Mouse (Mus musculus) lung, postnatal 0 days (tissue): ENCODE results near the gene Zmat5. TPM values are rescaled to one million over a fixed set of nuclear protein-coding genes. Genes with fewer than 3 reads are reported as not detected.
A peak's percentile ranks its signal among the peaks of the same experiment; 100 is the strongest.

Experiments
- ATAC-seq: fragments of 200-750 bp; cut with Nextera tagmentation; 2 replicates; pipeline ENCODE4 v1.8.0; 2017; ENCODE audit warnings: moderate library complexity
- DNase-seq: peaks from one replicate; pipeline ENCODE4 v3.0.0-alpha.2; 2016; ENCODE audit warnings: low spot score
- H3K27ac ChIP-seq: fragments of 300-500 bp; sonication (generic); 2 replicates; pipeline ENCODE4 v1.5.1; 2014; ENCODE audit warnings: antibody characterized with exemption, mild to moderate bottlenecking, low read length, mixed read lengths
- H3K27me3 ChIP-seq: fragments of 300-500 bp; sonication (generic); replicated peaks from 2 replicates; pipeline ENCODE4 v1.6.1; 2014; ENCODE audit warnings: low read length, mixed read lengths; ENCODE audit not compliant: insufficient read depth
- H3K36me3 ChIP-seq: fragments of 300-500 bp; sonication (generic); 2 replicates; pipeline ENCODE4 v1.6.1; 2014; ENCODE audit warnings: low read length, mixed read lengths; ENCODE audit not compliant: insufficient read depth
- H3K4me1 ChIP-seq: fragments of 300-500 bp; sonication (generic); 2 replicates; pipeline ENCODE4 v1.6.1; 2014; ENCODE audit warnings: antibody characterized with exemption, low read depth, low read length, mixed read lengths; ENCODE audit not compliant: insufficient read depth
- H3K4me2 ChIP-seq: fragments of 300-500 bp; sonication (generic); replicated peaks from 2 replicates; pipeline ENCODE4 v1.6.1; 2014; ENCODE audit warnings: low read depth, mild to moderate bottlenecking, low read length, moderate library complexity, mixed read lengths
- H3K4me3 ChIP-seq: fragments of 300-500 bp; sonication (generic); 2 replicates; pipeline ENCODE4 v1.5.1; 2014; ENCODE audit warnings: low read depth, low read length
- H3K9ac ChIP-seq: fragments of 300-500 bp; sonication (generic); replicated peaks from 2 replicates; pipeline ENCODE4 v1.6.1; 2014; ENCODE audit warnings: low read depth, mild to moderate bottlenecking
- H3K9me3 ChIP-seq: fragments of 300-500 bp; sonication (generic); 2 replicates; pipeline ENCODE4 v1.6.1; 2016; ENCODE audit warnings: low read length, mixed read lengths
- CTCF ChIP-seq: IDR thresholded peaks from 2 replicates; pipeline ENCODE4 v1.5.1; 2016; ENCODE audit warnings: antibody characterized with exemption, mild to moderate bottlenecking
- EP300 ChIP-seq: IDR thresholded peaks from 2 replicates; pipeline ENCODE4 v1.6.1; 2016; ENCODE audit warnings: antibody characterized with exemption, mild to moderate bottlenecking, control low read depth
- WGBS: fragments of 180-500 bp; shearing (Covaris S2); extraction: QIAGEN DNeasy Blood & Tissue Kit; methylation state at CpG from one replicate; pipeline ENCODE4 v1.1.7; 2014; 5-methylcytosine and 5-hydroxymethylcytosine counted together
- polyA plus RNA-seq: library from polyadenylated mRNA; unstranded; fragments of >200 nt; fragmentation: Nextera tagmentation; extraction: Ambion mirVana; gene quantifications from 2 replicates; pipeline ENCODE4 v1.2.1, GENCODE M21; 2015

The Zmat5 gene
- polyA plus RNA-seq, result 63.7 and 67.2 TPM in 2 replicates

- ATAC-seq, result peak; percentile 98
Observed at GRCm38 (mm10) chr11:4704072-4704964, at the start of gene Zmat5, which contains the start of gene Uqcr10. Gene Zmat5, plus strand, starts transcription at chr11:4704678. Gene Uqcr10, minus strand, starts transcription at chr11:4704342.

DNA sequence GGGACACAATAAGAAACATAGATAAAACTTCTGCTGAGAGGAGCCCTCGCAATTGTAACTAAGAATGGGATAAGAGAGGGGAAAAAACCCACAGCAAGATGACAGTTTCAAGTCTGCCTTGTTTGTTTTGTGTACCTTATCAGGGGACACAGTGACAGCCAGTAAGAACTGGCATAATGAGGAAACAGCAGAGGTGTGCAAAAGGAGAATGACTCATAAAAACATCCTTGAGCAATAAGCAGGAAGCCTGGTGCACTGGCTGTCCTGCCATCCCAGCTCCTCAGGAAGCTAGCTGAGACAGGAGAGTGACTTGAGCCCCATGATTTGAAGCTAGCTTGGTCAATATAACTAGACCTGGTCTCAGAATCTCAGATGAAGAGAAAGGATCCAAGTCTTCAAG lies 44.7 kb upstream of the Zmat5 start:
- no peaks in the 10 kb centered on the region for H3K9me3 ChIP-seq
- no peak for DNase-seq
- no peak overlapping the region for H3K4me2 ChIP-seq
- no peak overlapping the region for H3K9ac ChIP-seq
- H3K36me3 ChIP-seq, result 0 out of 2 replicates have a peak, but pooled peaks cover 19% of the 10 kb centered on the region
- no peaks in the 10 kb centered on the region for H3K27me3 ChIP-seq
- ATAC-seq, result no peak
- no peak overlapping the region for H3K27ac ChIP-seq
- no peak overlapping the region for H3K4me3 ChIP-seq
- TF ChIP-seq EP300 (no peak), CTCF (no peak)
- H3K4me1 ChIP-seq, result no peaks in the 10 kb centered on the region
- WGBS, result 88% methylated on average over 1 of the region's 1 CpGs

More at GRCm38 (mm10) chr11:4704072-4704964, at the start of gene Zmat5, which contains the start of gene Uqcr10:
- H3K27ac ChIP-seq, result peak within 1 kb of the TSS; percentile 34
- peaks cover 5% of the 10 kb centered on the region; the same call in 1 of the 2 replicates for H3K4me1 ChIP-seq
- TF ChIP-seq CTCF, result no peak
- no peaks in the 10 kb centered on the region for H3K9me3 ChIP-seq
- H3K27me3 ChIP-seq, result no peaks in the 10 kb centered on the region
- WGBS, result under 1% methylated on average over 47 of the region's 47 CpGs
- no peaks in the 10 kb centered on the region for H3K36me3 ChIP-seq
- peak within 1 kb of the TSS; percentile 79 for H3K9ac ChIP-seq
- peak; percentile 98 for DNase-seq
- peak within 1 kb of the TSS; percentile 72 for H3K4me2 ChIP-seq
- H3K4me3 ChIP-seq, result peak within 1 kb of the TSS; percentile 67

DNA sequence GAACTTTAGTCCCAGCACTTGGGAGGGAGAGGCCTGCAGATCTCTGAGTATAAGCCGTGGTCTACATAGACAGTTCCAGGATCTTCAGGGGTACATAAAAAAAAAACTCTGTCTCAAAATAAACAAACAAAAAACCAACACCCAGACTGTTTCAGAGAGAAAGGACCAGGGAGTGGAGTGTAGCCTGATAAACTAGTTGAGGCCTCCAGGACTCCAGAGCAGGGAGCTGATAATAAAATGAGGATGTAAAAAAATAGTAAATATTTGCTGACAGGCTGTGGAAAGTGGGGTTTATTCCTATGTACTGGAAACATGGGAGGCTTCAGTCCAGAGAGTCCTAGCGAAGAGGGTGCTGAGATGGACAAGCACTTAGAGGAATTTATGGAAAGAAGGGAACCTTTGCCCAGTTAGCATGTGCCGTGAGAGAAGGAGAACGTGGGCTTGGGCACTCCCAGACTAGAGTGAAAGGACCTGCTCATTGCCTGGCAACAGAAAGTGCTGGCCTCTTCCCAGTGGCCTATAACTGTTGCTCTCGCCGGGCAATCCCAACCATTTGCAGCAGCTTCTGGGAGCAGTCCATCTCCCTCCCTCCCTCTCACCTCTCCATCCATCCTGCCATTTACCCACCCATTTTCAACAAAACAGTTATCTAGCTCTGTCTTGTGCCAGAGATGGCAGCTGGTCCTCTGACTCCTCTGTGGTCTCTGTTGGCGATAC lies 44.0 kb upstream of the Zmat5 start:
- Histone ChIP-seq H3K4me3 (no peak overlapping the region), H3K4me2 (no peak overlapping the region), H3K4me1 (no peaks in the 10 kb centered on the region), H3K27ac (no peak overlapping the region), H3K36me3 (0 out of 2 replicates have a peak, but pooled peaks cover 19% of the 10 kb centered on the region), H3K9ac (no peak overlapping the region), H3K9me3 (no peaks in the 10 kb centered on the region), H3K27me3 (no peaks in the 10 kb centered on the region)
- no peak for ATAC-seq
- WGBS, result 71% methylated on average over 7 of the region's 7 CpGs
- DNase-seq, result no peak
- no peak for TF ChIP-seq CTCF
- TF ChIP-seq EP300, result no peak

DNA sequence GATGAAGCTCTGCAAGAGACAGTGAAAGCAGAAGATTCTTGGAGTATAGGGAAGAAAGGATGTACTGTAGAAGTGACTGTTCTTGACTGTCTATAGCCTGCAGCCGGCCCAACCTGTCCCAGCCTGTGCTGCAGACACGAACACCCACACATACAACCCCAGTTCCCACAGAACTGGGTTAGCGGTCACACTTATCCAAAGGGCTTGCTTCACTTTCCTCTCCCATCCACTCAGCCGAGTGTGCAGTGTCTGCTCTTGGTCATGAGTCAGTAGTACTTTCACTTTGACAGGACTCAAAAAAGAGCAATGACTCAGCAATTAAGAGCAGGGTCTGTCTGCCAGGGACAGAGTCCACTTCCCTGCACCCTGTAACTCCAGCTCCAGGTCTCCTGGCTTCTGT lies 43.2 kb upstream of the Zmat5 start:
- no peak overlapping the region for H3K4me2 ChIP-seq
- no peaks in the 10 kb centered on the region for H3K4me1 ChIP-seq
- no peaks in the 10 kb centered on the region for H3K9me3 ChIP-seq
- no peak overlapping the region for H3K9ac ChIP-seq
- 61% methylated on average over 4 of the region's 4 CpGs for WGBS
- 0 out of 2 replicates have a peak overlapping the region, but pooled peaks have one; percentile 1 for H3K27ac ChIP-seq
- ATAC-seq, result peak; percentile 64
- H3K27me3 ChIP-seq, result no peaks in the 10 kb centered on the region
- peak; percentile 64 for DNase-seq
- no peak for TF ChIP-seq CTCF
- TF ChIP-seq EP300, result no peak
- no peak overlapping the region for H3K4me3 ChIP-seq
- 0 out of 2 replicates have a peak, but pooled peaks cover 15% of the 10 kb centered on the region for H3K36me3 ChIP-seq

DNA sequence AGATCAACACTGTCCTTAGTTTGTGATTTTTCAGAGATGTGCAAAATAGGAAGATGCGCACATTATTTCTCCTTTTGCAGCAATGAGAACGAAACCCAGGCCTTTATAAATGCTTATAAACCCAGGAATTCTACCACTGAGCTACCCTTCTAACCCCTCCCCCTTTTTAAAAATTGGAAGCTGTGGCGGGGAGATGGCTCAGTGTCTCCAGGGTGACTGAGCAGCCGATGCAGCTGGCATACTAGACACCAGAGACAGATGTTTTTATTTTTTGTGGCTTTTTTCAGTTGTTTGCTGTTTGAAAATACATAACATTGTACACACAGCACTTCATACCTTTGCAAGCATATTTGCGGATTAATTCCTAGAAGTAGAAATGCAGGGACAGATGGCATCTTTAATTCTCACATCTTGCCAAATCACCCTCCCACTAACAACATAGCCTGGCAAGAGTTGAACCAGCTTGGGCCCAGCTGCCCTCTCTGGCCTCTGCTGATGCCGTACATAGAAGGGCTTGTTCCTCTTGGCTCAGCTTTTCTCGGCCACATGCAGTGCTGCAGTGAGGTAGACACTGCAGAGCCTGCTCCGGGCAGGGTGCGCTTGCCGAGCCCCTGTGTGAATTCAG lies 42.5 kb upstream of the Zmat5 start:
- no peak overlapping the region for H3K4me3 ChIP-seq
- no peak overlapping the region for H3K27ac ChIP-seq
- H3K4me2 ChIP-seq, result no peak overlapping the region
- ATAC-seq, result peak; percentile 80
- no peak overlapping the region for H3K9ac ChIP-seq
- H3K9me3 ChIP-seq, result no peaks in the 10 kb centered on the region
- H3K4me1 ChIP-seq, result no peaks in the 10 kb centered on the region
- DNase-seq, result peak; percentile 52
- 73% methylated on average over 10 of the region's 10 CpGs for WGBS
- H3K36me3 ChIP-seq, result 0 out of 2 replicates have a peak, but pooled peaks cover 14% of the 10 kb centered on the region
- H3K27me3 ChIP-seq, result no peaks in the 10 kb centered on the region
- TF ChIP-seq CTCF, result no peak
- peak; percentile 14; the same call in 1 of the 2 replicates for TF ChIP-seq EP300

GRCm38 (mm10) chr11:4662496-4662878 lies 42.0 kb upstream of the Zmat5 start:
- Histone ChIP-seq H3K4me2 (no peak overlapping the region), H3K36me3 (0 out of 2 replicates have a peak, but pooled peaks cover 14% of the 10 kb centered on the region), H3K9me3 (no peaks in the 10 kb centered on the region), H3K4me1 (no peaks in the 10 kb centered on the region), H3K4me3 (no peak overlapping the region), H3K27ac (no peak overlapping the region), H3K27me3 (no peaks in the 10 kb centered on the region), H3K9ac (no peak overlapping the region)
- TF ChIP-seq EP300 (no peak), CTCF (no peak)
- 80% methylated on average over 11 of the region's 11 CpGs for WGBS
- ATAC-seq, result no peak; the same call in 1 of the 2 replicates
- DNase-seq, result no peak
